Mouse (Mus musculus) layer of hippocampus, postnatal 36 days (tissue): Measurements from ENCODE around the gene Ldhal6b. TPM values are rescaled to one million over a fixed set of nuclear protein-coding genes. Genes with fewer than 3 reads are reported as not detected.
A peak's percentile ranks its signal among the peaks of the same experiment; 100 is the strongest.

Source experiments
- DNase-seq, 2 experiments: peaks; one replicate each; pipeline ENCODE4 v3.0.0; 2022
- total RNA-seq, 2 experiments: library from RNA; stranded (reverse); gene quantifications; 2 replicates each; pipeline ENCODE4 v1.2.3; 2021

Ldhal6b gene
- total RNA-seq, 2 experiments from 2014 or later = 1.3 to 1.6 TPM

GRCm38 (mm10) chr17:5410336-5410735, 8.2 kb downstream of the Ldhal6b start:
- no peak for DNase-seq

GRCm38 (mm10) chr17:5407030-5407429, 11.5 kb downstream of the Ldhal6b start:
- no peak for DNase-seq

GRCm38 (mm10) chr17:5406566-5406965, 12.0 kb downstream of the Ldhal6b start:
- no peak for DNase-seq

DNA sequence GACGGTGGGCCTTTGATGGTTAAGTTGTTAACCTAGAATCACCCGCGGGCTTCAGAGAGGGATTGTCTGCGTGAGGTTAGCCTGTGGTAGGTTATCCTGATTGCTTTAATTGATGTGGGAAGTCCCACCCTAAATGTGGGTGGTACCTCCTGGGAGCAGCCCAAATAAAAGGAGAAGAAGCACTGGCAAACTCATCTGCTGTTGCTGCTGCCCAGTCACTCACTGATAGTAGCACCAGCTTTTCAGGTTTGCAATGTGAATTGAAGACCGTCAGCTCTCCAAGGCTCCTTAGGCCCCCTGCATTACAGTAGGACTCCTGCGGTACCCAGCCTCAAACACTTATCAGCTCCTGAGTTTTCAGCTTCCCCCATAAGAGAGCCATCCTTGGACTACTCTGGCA, 14.7 kb downstream of the Ldhal6b start:
- no peak for DNase-seq

GRCm38 (mm10) chr17:5402624-5403023, 15.9 kb downstream of the Ldhal6b start:
- peak; percentile 60 to 64 for DNase-seq

DNA sequence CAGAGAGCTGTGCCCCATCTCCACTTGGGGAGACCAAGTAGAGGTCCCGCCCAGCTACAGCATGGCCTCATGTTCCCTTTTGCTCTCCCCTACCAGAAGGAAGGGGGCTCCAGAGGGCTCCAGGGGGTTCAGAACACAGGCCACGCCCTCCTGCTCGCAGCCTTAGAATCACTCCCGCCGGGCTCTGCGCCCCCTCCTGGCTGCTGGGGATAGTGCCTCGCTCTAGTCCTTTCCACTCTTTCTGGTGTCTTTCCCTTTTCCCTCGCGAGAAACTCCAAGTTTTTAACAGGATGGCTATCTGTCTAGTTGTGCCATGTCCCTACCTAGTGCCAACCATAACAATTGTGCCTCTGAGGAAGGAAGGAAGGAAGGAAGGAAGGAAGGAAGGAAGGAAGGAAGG, 16.5 kb downstream of the Ldhal6b start:
- DNase-seq = peak; percentile 53 to 57

- no peak for DNase-seq
Observed at GRCm38 (mm10) chr17:5401288-5401687, 17.3 kb downstream of the Ldhal6b start.

- DNase-seq = no peak
Observed at GRCm38 (mm10) chr17:5400435-5401090, 18.0 kb downstream of the Ldhal6b start.

- DNase-seq = peak; percentile 83 to 88
Observed at GRCm38 (mm10) chr17:5397148-5398007, 21.2 kb downstream of the Ldhal6b start.

DNA sequence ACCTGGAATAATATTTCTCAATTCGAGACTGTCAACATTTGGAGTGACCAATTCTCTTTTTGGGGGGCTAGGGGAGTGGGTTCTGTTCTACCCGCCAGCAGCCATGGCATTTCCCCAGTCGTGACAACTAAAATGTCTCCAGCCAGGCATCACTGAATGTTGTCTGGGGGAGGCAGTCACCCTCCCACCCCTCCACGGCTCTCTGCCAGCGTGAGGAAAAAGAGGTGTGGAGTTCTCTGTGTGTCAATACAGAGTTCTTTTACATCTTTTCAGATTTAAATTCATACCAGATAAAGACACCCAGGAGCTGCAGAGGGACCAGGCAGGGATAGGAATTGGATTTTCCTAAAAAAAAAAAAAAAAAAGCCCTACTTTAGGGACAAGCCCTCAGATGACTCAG, 22.4 kb downstream of the Ldhal6b start:
- no peak for DNase-seq

GRCm38 (mm10) chr17:5395454-5396205, 22.9 kb downstream of the Ldhal6b start:
- no peak for DNase-seq

GRCm38 (mm10) chr17:5390682-5391081, 27.9 kb downstream of the Ldhal6b start:
- DNase-seq = no peak

DNA sequence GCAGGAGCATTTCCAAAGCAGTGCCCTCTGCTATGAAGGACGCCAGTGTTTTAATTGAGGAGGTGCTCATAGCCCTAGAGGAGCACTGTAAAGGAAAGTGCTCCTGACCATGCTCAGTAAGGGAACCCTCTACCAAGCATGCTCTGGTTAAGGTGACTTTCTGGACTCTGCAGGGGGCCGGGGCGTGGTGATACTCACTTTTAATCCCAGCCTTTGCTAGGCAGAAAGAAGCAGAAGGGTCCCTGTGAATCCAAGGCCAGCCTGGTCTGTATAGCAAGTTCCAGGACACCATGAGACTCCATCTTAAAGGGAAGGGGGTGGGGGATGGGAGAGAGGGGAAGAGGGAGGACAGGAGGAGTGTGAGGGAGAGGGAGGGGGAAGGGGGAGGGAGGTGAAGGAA, 30.2 kb downstream of the Ldhal6b start:
- no peak for DNase-seq

GRCm38 (mm10) chr17:5386885-5387545, 31.6 kb downstream of the Ldhal6b start:
- no peak for DNase-seq

DNA sequence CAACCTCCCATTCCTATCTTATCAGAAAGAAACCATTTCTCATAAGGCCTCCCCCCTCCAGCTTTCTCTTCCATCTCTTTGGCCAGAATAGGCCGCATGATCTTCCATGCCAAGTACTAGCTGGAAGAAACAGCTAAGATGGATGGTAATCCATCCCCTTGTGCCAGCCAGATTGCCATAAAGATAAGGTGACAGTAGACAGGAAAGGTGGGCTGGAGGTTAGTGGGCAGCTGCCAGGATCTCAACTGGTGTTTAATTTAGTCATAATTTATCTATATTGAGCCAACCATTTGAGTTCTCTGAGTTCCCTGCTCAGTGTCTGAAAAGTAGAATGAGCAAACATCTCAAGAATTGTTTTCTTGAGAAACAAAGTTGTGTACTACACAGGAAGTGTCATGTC, 32.9 kb downstream of the Ldhal6b start:
- DNase-seq = no peak

DNA sequence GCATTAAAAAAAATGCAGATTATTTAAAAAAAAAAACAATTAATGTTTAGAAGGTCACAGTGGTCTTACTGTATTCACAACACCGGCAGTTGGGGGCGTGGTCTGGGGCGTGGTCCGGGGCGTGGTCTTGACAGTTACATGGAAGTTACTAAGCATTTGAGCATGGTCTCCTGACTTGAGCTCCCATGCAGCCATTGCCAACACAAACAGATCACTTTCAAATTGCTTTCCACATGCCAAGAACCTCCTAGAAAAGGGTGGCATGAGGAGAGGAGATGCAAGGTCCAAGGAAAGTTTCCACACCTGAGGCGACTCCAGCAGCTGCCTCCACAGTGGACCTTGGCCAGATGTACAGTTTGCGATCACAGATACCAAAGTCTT, 40.6 kb downstream of the Ldhal6b start:
- no peak for DNase-seq

DNA sequence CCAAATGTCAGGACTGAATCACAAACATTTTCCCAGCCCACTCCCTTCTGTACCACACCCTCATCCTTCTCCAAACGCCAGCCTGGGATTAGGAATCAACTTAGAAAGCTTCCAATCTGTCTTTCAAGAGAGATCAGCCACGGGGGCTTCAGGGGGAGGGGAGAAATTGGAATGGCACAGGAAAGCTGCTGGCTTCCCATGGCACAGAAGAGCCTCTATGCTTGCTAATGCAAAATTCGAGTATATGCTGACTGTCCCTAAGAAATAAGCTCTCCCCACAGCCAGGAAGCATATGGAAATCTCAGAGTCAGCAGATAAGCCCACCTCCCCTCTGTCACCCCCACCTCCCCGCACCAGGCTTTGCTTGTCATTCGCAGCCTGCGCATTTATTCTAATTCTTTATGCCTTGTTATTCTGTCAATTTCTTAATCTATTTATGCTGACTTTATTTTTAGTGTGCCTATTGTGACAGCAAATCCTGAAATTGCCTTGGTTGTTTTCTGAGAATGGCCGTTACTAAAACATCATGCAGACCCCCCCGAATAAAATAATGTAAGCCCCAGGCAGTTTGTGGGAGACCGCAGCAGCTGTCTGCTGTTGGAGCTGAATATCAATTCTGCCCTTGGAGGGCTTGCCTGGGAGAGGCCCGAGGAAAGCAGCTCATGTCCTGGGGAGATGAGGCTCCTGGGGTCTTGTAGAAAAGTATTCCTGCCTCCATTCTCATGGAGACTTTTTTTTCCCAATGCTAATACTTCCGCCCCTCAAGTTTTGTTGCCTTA, 41.2 kb downstream of the Ldhal6b start:
- peak; percentile 40 to 41 for DNase-seq

GRCm38 (mm10) chr17:5372951-5373350, 45.6 kb downstream of the Ldhal6b start:
- no peak for DNase-seq

DNA sequence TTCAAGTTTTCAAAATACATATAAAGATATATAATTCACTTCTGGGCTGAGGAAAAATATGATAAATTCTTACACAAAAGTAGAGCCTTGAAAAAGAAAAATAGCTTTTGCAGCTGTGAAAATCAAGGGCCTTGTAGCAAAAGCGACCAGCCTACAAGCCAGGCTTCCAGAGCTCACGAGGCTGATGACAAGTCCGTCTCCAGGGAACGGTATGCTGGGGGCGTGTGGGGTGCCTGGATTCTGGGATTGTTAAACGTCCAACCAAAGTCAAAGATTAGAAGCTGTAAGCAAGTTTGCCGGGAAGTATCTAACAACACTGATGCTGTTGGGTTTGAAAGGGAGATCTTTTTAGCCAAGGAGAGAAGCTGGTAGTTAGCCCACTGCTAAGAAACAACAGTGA, 47.0 kb downstream of the Ldhal6b start:
- DNase-seq = no peak

GRCm38 (mm10) chr17:5371032-5371431, 47.5 kb downstream of the Ldhal6b start:
- DNase-seq = no peak
